Mouse (Mus musculus) neural tube, postnatal 0 days (tissue): ENCODE results near the gene Spin2-ps6. TPM values are rescaled to one million over a fixed set of nuclear protein-coding genes. Genes with fewer than 3 reads are reported as not detected.

Source experiments
- polyA plus RNA-seq: library from polyadenylated mRNA; unstranded; fragments of >200 nt; fragmentation: Nextera tagmentation; extraction: Ambion mirVana; gene quantifications from 2 replicates; pipeline ENCODE4 v1.2.1, GENCODE M21; 2015

Spin2-ps6 gene
- polyA plus RNA-seq = not detected in 2 replicates

DNA sequence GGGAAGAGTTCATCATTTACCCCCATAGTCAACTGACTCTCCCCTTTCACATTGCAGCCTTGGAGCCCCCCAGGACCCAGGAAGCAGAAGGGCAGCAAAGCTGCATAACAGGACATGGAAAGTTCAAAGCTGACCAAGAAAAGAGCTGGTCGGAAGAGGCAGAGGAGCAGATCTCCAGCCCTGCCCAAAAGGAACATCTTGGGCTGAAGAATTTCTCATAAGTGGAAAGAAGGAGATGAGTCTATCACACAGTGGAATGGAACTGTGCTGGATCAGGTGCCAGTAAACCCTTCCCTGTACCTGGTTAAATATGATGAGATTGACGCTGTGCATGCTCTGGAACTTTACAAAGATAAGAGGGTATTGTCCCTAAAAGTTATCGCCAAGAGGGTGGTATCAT is at the start of gene Spin2-ps6:
TSS of gene Spin2-ps6 (plus strand) at position 301 of the 400 bp plus-strand sequence.

Other genes starting within 250 kb of the Spin2-ps6 start
- gene Btbd35f12, start 78.5 kb downstream of the Spin2-ps6 start, polyA plus RNA-seq = not detected in 2 replicates